Mouse (Mus musculus) cerebellum, adult 2 months (tissue): ENCODE data around the gene Specc1l. TPM values are rescaled to one million over a fixed set of nuclear protein-coding genes. Genes with fewer than 3 reads are reported as not detected.
A peak's percentile ranks its signal among the peaks of the same experiment; 100 is the strongest.

Experiments used
- DNase-seq, 2 experiments: peaks; one replicate each; pipeline ENCODE4 v3.0.0; 2021
- H3K27ac ChIP-seq: fragments of 200-500 bp; 2 replicates; pipeline ENCODE4 v1.5.1; 2012; ENCODE audit warnings: low read length, control low read depth, inconsistent platforms; ENCODE audit not compliant: insufficient read depth
- H3K27me3 ChIP-seq: fragments of 200-500 bp; 2 replicates; pipeline ENCODE4 v1.6.1; 2012; ENCODE audit warnings: inconsistent platforms, mild to moderate bottlenecking, low read length, moderate library complexity; ENCODE audit not compliant: control insufficient read depth, insufficient read depth
- H3K4me1 ChIP-seq: fragments of 200-500 bp; 2 replicates; pipeline ENCODE4 v1.6.1; 2011; ENCODE audit warnings: low read length; ENCODE audit not compliant: control insufficient read depth, insufficient read depth
- H3K4me3 ChIP-seq: fragments of 200-500 bp; replicated peaks from 2 replicates; pipeline ENCODE3; 2011; ENCODE audit warnings: mild to moderate bottlenecking, low read depth, low read length, control low read depth; ENCODE audit not compliant: insufficient read depth
- CTCF ChIP-seq: fragments of 200-500 bp; IDR thresholded peaks from 2 replicates; pipeline ENCODE4 v1.5.1; 2011; ENCODE audit warnings: low read depth, mild to moderate bottlenecking, control low read depth, low read length, moderate library complexity, borderline replicate concordance; ENCODE audit not compliant: insufficient read depth
- POLR2A ChIP-seq: fragments of 200-500 bp; IDR thresholded peaks from 2 replicates; pipeline ENCODE4 v1.6.1; 2011; ENCODE audit warnings: low read length, control low read depth, borderline replicate concordance; ENCODE audit not compliant: insufficient read depth
- WGBS: fragments of 180-500 bp; shearing (Covaris S2); methylation state at CpG from one replicate; pipeline ENCODE4 v1.1.7; 2018; 5-methylcytosine and 5-hydroxymethylcytosine counted together
- polyA plus RNA-seq: library from polyadenylated mRNA; depleted of rRNA; stranded (reverse); fragments of >200 nt; gene quantifications from 2 replicates; pipeline ENCODE4 v1.2.3, GENCODE M21; 2012

The Specc1l gene
- polyA plus RNA-seq, 1 experiment: 34.9 TPM

DNA sequence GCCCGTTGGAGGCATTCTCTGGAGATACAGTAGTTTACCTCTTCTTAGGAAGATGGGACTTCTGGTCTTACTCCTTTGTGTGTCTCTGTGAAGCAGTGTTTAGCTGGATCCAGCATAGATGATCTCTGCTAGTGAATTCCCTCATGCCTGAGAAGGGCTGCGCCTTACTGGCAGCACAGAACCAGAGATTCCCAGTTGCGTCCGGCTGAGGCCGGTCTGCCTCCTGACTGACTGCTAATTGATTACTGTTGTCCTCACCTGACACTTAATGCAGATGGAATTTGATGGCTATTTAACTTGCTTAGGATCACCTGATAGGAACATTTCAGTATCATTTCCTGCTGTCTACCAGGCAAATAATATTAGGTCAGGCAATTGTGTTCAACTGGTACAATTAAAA lies 49.4 kb downstream of the Specc1l start:
- Histone ChIP-seq H3K4me1 (no peaks in the 10 kb centered on the region), H3K4me3 (no peak overlapping the region), H3K27me3 (no peaks in the 10 kb centered on the region), H3K27ac (no peak overlapping the region)
- no peak for DNase-seq
- WGBS: 91% methylated on average over 5 of the region's 5 CpGs
- TF ChIP-seq POLR2A (no peak), CTCF (no peak)

DNA sequence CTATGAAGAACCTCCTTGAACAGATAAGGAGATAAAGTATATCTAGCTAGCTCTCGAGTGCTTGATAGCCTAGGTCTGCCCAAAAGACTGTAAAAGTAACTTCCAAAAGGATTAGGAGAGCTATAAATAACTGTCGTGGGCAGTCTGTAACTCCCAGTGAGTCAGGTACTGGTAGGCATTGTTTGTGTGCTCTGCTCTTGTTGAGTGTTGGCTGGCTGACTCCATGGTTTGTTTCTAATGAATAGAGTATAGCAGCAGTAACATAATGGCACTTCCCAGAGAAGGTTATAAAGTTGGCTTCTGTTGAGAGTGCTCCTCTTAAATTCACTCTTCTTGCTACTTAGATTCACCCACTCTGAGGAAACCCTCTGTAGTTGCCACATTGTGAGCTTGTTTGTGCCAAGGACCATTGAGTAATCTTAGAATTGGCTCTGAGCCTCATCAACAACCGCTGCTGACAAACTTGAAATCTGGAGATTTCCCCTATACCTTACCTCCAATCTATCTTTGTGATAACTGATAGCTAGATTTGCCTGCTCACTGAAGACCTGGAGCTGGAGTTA lies 53.2 kb downstream of the Specc1l start:
- no peak for DNase-seq
- no peak for TF ChIP-seq POLR2A
- no peak for TF ChIP-seq CTCF
- no peaks in the 10 kb centered on the region for H3K27me3 ChIP-seq
- WGBS: 73% methylated on average over 3 of the region's 3 CpGs
- H3K4me1 ChIP-seq: no peaks in the 10 kb centered on the region
- no peak overlapping the region for H3K4me3 ChIP-seq
- no peak overlapping the region for H3K27ac ChIP-seq

DNA sequence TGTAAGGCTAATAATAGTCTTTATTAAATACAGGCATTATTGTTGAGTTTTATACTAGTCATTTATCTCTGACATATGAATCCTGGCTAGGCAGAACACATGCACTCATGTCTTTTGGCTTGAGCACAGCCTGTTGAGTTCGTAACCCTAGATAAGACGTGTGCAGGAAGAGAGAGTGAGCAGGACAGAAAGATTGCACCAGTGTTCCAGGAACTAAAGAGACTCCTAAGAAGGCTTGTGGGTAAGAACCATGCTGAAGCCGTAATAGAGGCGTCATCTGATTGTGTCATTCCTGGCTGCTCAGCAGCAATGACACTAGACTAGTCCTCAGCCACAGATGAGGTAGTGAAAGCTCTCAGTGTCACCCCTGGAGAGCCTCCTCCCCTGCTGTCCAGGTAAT lies 61.1 kb downstream of the Specc1l start:
- H3K27ac ChIP-seq: no peak overlapping the region
- H3K4me3 ChIP-seq: no peak overlapping the region
- TF ChIP-seq POLR2A (no peak), CTCF (no peak)
- no peak for DNase-seq
- WGBS: 95% methylated on average over 4 of the region's 4 CpGs
- H3K4me1 ChIP-seq: no peaks in the 10 kb centered on the region
- H3K27me3 ChIP-seq: no peaks in the 10 kb centered on the region

DNA sequence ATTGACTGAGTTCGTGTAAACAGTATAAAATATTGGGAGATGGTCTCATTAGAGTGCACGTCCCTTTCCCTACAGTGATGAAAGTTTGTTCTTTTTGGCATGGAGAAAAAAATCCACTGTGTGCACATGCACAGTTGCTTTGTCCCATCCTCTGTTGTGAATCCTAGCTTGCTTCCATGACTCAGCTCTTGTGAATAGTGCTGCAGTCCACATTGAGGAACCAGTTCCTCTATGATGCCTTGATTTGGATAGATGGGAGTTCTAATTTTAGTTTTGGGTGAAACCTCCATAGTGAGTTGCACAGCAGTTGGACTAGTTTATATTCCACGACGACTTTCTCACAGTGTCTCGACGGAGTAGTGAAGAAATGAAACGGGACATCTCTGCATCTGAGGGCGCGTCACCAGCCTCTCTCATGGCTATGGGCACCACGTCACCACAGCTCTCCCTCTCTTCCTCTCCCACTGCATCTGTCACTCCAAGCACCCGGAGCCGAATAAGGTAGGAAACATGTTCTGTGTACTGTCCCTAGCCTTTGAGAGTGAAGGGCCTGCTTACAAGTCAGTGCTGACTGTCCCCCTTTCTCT lies 64.6 kb downstream of the Specc1l start:
- no peak for TF ChIP-seq POLR2A
- no peak for TF ChIP-seq CTCF
- H3K27me3 ChIP-seq: no peaks in the 10 kb centered on the region
- 91% methylated on average over 12 of the region's 12 CpGs for WGBS

DNA sequence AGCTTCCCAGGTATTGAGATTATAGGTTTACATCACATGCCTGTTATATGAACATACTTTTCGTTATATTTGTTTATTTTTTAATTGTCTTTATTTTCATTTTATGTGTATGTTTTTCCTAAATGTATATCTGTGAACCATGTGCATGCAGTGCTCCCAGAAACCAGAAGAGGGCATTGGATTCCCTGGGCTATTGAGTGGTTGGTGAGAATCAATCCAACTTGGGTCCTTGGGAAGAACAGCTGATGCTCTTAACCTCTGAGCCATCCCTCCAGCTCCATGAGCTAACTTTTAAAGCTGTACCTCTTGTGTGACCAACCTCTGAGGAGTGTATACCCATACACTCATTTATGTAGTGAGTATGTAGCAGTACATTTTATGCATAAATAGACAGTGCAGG lies 65.6 kb downstream of the Specc1l start:
- Histone ChIP-seq H3K4me3 (no peak overlapping the region), H3K4me1 (no peaks in the 10 kb centered on the region), H3K27me3 (no peaks in the 10 kb centered on the region), H3K27ac (no peak overlapping the region)
- WGBS: 79% methylated on average over 1 of the region's 1 CpGs
- no peak for TF ChIP-seq POLR2A
- peak; percentile 43; the same call in 1 of the 2 replicates for TF ChIP-seq CTCF
- DNase-seq: peak in 1 of 2 experiments; percentile 29

More for the DNA sequence above, 64.6 kb downstream of the Specc1l start:
- DNase-seq: no peak
- H3K4me3 ChIP-seq: no peak overlapping the region
- H3K4me1 ChIP-seq: no peaks in the 10 kb centered on the region
- no peak overlapping the region for H3K27ac ChIP-seq

DNA sequence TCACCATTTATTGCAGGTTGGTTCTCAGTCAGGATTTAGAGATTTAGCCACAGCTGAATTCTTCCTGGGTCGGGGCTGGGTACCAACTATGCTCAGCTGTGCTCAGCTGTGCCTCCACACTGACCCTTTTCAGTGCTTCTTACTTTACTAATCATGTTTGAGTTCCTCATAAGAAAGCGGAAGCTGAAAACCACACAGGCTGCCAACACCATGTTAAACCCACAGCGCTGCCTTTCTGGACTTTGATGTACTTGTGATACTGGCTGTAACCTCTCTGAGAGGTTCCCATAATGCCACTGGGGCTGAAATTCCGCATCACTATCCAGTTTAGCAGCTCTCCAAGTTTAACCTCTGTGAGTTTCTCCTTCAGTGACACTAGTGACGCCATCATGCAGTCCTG lies 70.8 kb downstream of the Specc1l start:
- WGBS: 84% methylated on average over 5 of the region's 5 CpGs
- no peak for DNase-seq
- no peak for TF ChIP-seq CTCF
- TF ChIP-seq POLR2A: no peak
- Histone ChIP-seq H3K27me3 (no peaks in the 10 kb centered on the region; the same call in 1 of the 2 replicates), H3K27ac (no peak overlapping the region), H3K4me3 (no peak overlapping the region), H3K4me1 (no peaks in the 10 kb centered on the region)

DNA sequence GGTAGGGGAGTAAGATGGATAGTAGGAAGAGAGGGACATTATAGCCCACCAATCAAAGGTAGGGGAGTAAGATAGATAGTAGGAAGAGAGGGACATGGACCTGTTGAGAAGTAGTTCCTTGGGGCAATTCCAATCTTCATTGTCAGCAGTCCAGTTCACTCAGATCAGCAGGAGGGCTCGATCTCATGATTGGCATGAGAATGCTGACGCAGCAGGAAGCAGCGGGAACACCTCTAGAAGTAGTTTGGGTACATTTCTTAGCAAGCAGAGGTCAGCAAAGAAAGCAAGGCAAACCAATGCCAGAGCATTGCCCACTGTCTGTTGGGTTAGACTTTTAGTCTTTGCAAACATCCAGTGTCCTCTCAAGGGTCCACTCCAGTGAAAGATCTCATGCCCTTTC lies 71.9 kb downstream of the Specc1l start:
- no peak for TF ChIP-seq CTCF
- TF ChIP-seq POLR2A: no peak
- WGBS: 76% methylated on average over 3 of the region's 3 CpGs

DNA sequence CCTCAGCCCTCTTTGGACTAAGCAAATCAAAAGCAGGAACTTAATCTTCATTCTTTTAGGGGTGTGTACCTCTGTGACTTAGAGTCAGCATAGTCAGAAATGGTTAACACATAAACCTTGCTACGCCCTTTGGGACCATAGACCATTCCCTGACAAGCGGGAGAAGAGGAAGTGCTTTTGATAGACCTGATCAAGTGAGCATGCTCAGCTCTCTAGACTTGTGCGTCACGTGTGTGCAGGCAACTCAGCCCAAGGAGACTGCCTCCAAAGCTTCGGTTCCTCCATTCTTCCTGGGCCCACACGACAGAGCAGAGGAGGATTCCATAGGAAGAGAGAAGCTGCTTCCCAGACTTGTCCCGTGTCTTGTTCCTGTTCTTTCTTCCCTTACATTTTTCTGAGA lies 76.7 kb downstream of the Specc1l start:
- TF ChIP-seq POLR2A: no peak
- no peak for TF ChIP-seq CTCF
- DNase-seq: no peak
- 87% methylated on average over 7 of the region's 7 CpGs for WGBS
- Histone ChIP-seq H3K27me3 (no peaks in the 10 kb centered on the region; the same call in 1 of the 2 replicates), H3K4me1 (no peaks in the 10 kb centered on the region), H3K27ac (no peak overlapping the region), H3K4me3 (no peak overlapping the region)

More for the DNA sequence above, 71.9 kb downstream of the Specc1l start:
- no peak overlapping the region for H3K4me3 ChIP-seq
- H3K4me1 ChIP-seq: no peaks in the 10 kb centered on the region
- no peaks in the 10 kb centered on the region; the same call in 1 of the 2 replicates for H3K27me3 ChIP-seq
- H3K27ac ChIP-seq: no peak overlapping the region
- DNase-seq: no peak
